Mouse (Mus musculus): ENCODE measurements around the gene Lypla2. TPM values are rescaled to one million over a fixed set of nuclear protein-coding genes. Genes with fewer than 3 reads are reported as not detected.
"Not testable (repeated sequence)": the region's sequence is repeated elsewhere in the genome, so short reads cannot be mapped to it uniquely, and the experiment has no call there.

Lypla2 gene
- total RNA-seq, 1 experiment from 2014 or later, result 57.2 TPM

- no peak for DNase-seq
Observed at GRCm38 (mm10) chr4:135949475-135949874, 23.0 kb downstream of the Lypla2 start.

- DNase-seq, result no peak
Observed at GRCm38 (mm10) chr4:135948142-135948541, 24.3 kb downstream of the Lypla2 start.

GRCm38 (mm10) chr4:135946659-135947301, 25.6 kb downstream of the Lypla2 start:
- DNase-seq, result no peak

- DNase-seq, result peak; percentile 98
Observed at GRCm38 (mm10) chr4:135946278-135946658, 26.2 kb downstream of the Lypla2 start, which contains the start of gene Hmgcl. Hmgcl (plus strand) TSS chr4:135946448.

- no peak for DNase-seq
Observed at GRCm38 (mm10) chr4:135945706-135946105, 26.7 kb downstream of the Lypla2 start.

- DNase-seq, result no peak
Observed at GRCm38 (mm10) chr4:135943389-135943788, 29.0 kb downstream of the Lypla2 start.

- DNase-seq, result no peak
Observed at GRCm38 (mm10) chr4:135942193-135942592, 30.2 kb downstream of the Lypla2 start.

- DNase-seq, result not testable (repeated sequence)
Observed at GRCm38 (mm10) chr4:135941026-135941425, 31.4 kb downstream of the Lypla2 start.

- no peak for DNase-seq
Observed at GRCm38 (mm10) chr4:135938858-135939257, 33.6 kb downstream of the Lypla2 start.

- no peak for DNase-seq
Observed at GRCm38 (mm10) chr4:135935502-135935901, 36.9 kb downstream of the Lypla2 start.

- no peak for DNase-seq
Observed at GRCm38 (mm10) chr4:135934708-135935500, 37.5 kb downstream of the Lypla2 start.

- peak; percentile 50 for DNase-seq
Observed at GRCm38 (mm10) chr4:135931832-135932231, 40.6 kb downstream of the Lypla2 start.

- DNase-seq, result no peak
Observed at GRCm38 (mm10) chr4:135930239-135930638, 42.2 kb downstream of the Lypla2 start.

- DNase-seq, result no peak
Observed at GRCm38 (mm10) chr4:135929828-135930227, 42.6 kb downstream of the Lypla2 start.

- no peak for DNase-seq
Observed at GRCm38 (mm10) chr4:135929405-135929804, 43.0 kb downstream of the Lypla2 start.

- DNase-seq, result no peak
Observed at GRCm38 (mm10) chr4:135928376-135928775, 44.0 kb downstream of the Lypla2 start.

GRCm38 (mm10) chr4:135926861-135927260, 45.6 kb downstream of the Lypla2 start:
- no peak for DNase-seq

GRCm38 (mm10) chr4:135926195-135926808, 46.1 kb downstream of the Lypla2 start:
- DNase-seq, result no peak

GRCm38 (mm10) chr4:135925341-135925740, 47.1 kb downstream of the Lypla2 start:
- DNase-seq, result no peak

- DNase-seq, result no peak
Observed at GRCm38 (mm10) chr4:135924418-135924817, 48.0 kb downstream of the Lypla2 start.

- no peak for DNase-seq
Observed at GRCm38 (mm10) chr4:135922190-135922589, 50.2 kb downstream of the Lypla2 start.

- peak; percentile 65 for DNase-seq
Observed at GRCm38 (mm10) chr4:135921257-135922120, 50.9 kb downstream of the Lypla2 start.
